Mouse (Mus musculus) heart, embryonic 10.5 days (tissue): ENCODE measurements around the gene Arhgap6. TPM values are rescaled to one million over a fixed set of nuclear protein-coding genes. Genes with fewer than 3 reads are reported as not detected.
A peak's percentile ranks its signal among the peaks of the same experiment; 100 is the strongest.

Source experiments
- DNase-seq: peaks from one replicate; pipeline ENCODE4 v3.0.0-alpha.2; 2017; ENCODE audit warnings: low spot score
- H3K27ac ChIP-seq: fragments of 300-500 bp; sonication (generic); 2 replicates; pipeline ENCODE4 v1.5.1; 2016; ENCODE audit warnings: mild to moderate bottlenecking
- H3K27me3 ChIP-seq: fragments of 300-500 bp; sonication (generic); 2 replicates; pipeline ENCODE4 v1.6.1; 2016; ENCODE audit warnings: mild to moderate bottlenecking; ENCODE audit not compliant: poor library complexity, insufficient read depth, severe bottlenecking
- H3K36me3 ChIP-seq: fragments of 300-500 bp; sonication (generic); 2 replicates; pipeline ENCODE4 v1.6.1; 2016; ENCODE audit warnings: mild to moderate bottlenecking, moderate library complexity
- H3K4me1 ChIP-seq: fragments of 300-500 bp; sonication (generic); 2 replicates; pipeline ENCODE4 v1.6.1; 2016; ENCODE audit warnings: mild to moderate bottlenecking
- H3K4me3 ChIP-seq: fragments of 300-500 bp; sonication (generic); 2 replicates; pipeline ENCODE4 v1.5.1; 2016; ENCODE audit warnings: mild to moderate bottlenecking, moderate library complexity
- H3K9me3 ChIP-seq: fragments of 300-500 bp; sonication (generic); 2 replicates; pipeline ENCODE4 v1.6.1; 2016; ENCODE audit warnings: mild to moderate bottlenecking, moderate library complexity
- WGBS: fragments of 180-500 bp; shearing (Covaris S2); methylation state at CpG from one replicate; pipeline ENCODE4 v1.1.7; 2016; 5-methylcytosine and 5-hydroxymethylcytosine counted together
- polyA plus RNA-seq: library from polyadenylated mRNA; unstranded; fragments of >200 nt; fragmentation: Nextera tagmentation; extraction: Ambion mirVana; gene quantifications from 2 replicates; pipeline ENCODE4 v1.2.1, GENCODE M21; 2016

Arhgap6 gene
- polyA plus RNA-seq, 1 experiment from 2014 or later = 7.2 TPM

DNA sequence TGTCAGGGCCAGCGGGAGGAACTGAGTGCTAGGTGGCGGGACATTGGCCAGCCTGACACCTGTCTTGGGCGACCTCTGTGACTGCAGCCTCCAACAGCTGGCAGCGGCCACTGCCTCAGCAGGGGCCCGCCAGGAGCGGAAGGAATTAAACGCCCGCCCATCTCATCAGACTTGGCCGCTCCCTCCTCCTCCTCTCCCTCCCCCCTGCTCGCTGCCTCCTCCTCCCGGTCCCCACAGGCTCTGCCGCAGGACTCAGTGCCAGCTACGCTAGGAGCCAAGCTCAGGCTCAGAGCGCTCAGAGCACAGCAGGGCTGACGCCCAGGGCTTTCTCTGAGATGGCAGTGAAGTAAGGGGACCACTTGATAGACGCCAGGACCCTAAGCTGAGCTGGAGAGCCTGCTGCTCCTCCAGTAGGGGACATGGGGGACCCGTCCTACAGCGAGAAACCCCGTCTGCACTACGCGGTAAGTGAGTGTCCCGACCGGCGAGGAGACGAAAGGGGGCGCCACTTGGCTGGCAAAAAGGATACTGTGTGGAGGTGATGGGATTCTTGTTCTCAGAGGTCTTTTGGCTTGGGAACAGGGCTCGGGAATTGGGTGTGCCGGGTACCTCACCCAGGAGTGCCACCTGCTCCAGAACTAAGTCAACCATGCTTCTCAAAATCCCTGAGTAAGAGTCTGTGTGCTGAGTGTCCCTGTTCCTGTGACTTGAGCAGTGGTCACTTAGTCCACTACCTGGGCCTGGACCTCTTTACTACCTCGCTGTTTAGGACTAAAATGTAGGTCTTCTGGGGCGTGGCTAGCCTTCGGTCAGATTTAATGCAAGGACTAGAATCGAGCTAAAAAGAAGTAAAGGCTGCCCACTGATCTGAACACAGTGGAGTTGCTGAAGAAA is 241.8 kb downstream of the Arhgap6 start:
- H3K27ac ChIP-seq = peak overlapping the region; percentile 73; the same call in 1 of the 2 replicates
- no peaks in the 10 kb centered on the region for H3K9me3 ChIP-seq

DNA sequence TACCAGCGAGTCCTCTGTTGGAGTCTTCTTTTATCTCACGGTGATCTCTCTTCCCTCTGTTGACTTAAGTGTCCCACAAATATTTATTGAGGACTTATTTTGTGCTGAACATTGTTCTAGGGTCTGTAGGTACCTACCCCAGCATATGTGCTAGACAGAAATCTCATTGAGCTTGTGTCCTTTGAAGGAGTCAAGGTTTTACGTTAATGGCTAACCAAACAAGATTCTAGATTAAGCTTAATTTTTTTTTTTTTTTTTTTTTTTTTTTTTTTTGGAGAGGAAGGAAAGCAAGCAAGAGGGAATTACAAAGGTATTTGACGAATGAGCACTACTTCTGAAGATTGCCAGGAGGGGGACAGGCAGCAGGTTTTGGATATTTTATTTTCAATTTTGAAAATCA is 242.5 kb downstream of the Arhgap6 start:
- H3K9me3 ChIP-seq = no peaks in the 10 kb centered on the region
- no peaks in the 10 kb centered on the region for H3K36me3 ChIP-seq
- peaks cover 16% of the 10 kb centered on the region; the same call in 1 of the 2 replicates for H3K27me3 ChIP-seq
- no peak overlapping the region for H3K27ac ChIP-seq
- DNase-seq = no peak
- H3K4me1 ChIP-seq = no peaks in the 10 kb centered on the region
- WGBS = 57% methylated on average over 4 of the region's 4 CpGs
- no peak overlapping the region; the same call in 1 of the 2 replicates for H3K4me3 ChIP-seq

More for the DNA sequence above, 241.8 kb downstream of the Arhgap6 start:
- 16% methylated on average over 29 of the region's 32 CpGs for WGBS
- peak; percentile 83 for DNase-seq
- Histone ChIP-seq H3K36me3 (no peaks in the 10 kb centered on the region), H3K27me3 (peaks cover 16% of the 10 kb centered on the region; the same call in 1 of the 2 replicates), H3K4me1 (no peaks in the 10 kb centered on the region), H3K4me3 (peak overlapping the region; percentile 59)

DNA sequence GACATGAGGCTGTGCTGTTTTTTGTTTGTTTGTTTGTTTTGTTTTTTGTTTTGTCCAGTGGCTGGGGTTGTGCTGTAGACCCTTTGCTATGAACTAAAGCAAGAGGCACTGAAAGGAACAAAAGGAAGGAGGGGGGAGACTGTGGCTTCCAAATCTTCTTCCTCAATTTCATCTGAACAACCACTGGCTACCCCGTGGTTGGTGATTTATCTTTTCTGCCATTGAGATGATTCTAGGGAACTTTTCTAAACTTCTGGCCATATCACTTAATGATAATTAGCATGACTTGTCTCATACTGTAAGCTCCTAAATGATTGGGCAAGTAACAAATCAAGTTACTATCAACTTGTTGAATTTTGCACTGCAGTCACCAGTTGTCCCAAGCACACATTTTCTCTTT is 249.0 kb downstream of the Arhgap6 start:
- H3K36me3 ChIP-seq = no peaks in the 10 kb centered on the region
- H3K4me3 ChIP-seq = no peak overlapping the region
- DNase-seq = no peak
- H3K4me1 ChIP-seq = no peaks in the 10 kb centered on the region
- 65% methylated on average over 1 of the region's 1 CpGs for WGBS
- no peak overlapping the region for H3K27ac ChIP-seq
- H3K27me3 ChIP-seq = no peaks in the 10 kb centered on the region
- H3K9me3 ChIP-seq = no peaks in the 10 kb centered on the region

DNA sequence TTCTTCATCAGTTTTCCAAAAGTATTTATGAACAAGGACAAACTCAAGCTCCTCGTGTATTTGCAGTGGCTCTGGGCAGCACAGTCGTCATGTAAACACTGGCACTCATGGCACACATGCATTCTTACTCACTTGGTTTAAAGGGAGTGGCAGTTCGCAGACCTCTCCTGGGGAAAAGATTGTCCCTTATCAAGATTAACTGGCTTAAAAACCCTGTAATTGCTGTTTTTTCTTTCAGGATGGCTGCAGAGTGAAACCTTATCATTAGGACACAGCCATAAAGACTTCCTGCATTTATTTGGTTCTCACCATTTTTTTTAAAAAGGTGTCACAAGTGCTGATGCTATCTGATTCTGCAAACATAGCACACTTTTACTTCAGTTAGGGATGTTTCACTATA is 252.7 kb downstream of the Arhgap6 start:
- no peak for DNase-seq
- no peaks in the 10 kb centered on the region for H3K36me3 ChIP-seq
- H3K27me3 ChIP-seq = no peaks in the 10 kb centered on the region
- no peak overlapping the region for H3K4me3 ChIP-seq
- no peaks in the 10 kb centered on the region for H3K9me3 ChIP-seq
- 36% methylated on average over 3 of the region's 3 CpGs for WGBS
- no peak overlapping the region for H3K27ac ChIP-seq
- H3K4me1 ChIP-seq = no peaks in the 10 kb centered on the region

DNA sequence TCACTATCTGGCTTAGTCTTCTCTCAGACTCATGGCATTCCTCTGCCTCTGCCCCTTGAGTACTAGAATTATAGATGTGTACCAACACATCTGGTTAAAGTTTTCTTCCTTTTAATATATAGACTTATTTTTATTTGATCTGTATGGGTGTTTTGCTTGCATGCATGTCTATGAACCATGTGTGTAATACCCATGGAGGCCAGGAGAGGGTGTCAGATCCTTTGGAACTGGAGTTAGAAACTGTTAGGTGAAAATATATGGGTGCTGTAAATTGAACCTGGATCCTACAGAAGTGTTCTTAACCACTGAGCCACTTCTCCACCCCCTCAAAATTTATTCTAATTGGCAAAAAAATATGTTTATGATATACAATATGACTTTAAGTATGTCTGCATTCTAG is 254.7 kb downstream of the Arhgap6 start:
- H3K27ac ChIP-seq = no peak overlapping the region
- H3K36me3 ChIP-seq = no peaks in the 10 kb centered on the region
- no peak for DNase-seq
- H3K27me3 ChIP-seq = no peaks in the 10 kb centered on the region; the same call in 1 of the 2 replicates
- peaks cover 4% of the 10 kb centered on the region; the same call in 1 of the 2 replicates for H3K4me1 ChIP-seq
- no peak overlapping the region for H3K4me3 ChIP-seq
- H3K9me3 ChIP-seq = no peaks in the 10 kb centered on the region

DNA sequence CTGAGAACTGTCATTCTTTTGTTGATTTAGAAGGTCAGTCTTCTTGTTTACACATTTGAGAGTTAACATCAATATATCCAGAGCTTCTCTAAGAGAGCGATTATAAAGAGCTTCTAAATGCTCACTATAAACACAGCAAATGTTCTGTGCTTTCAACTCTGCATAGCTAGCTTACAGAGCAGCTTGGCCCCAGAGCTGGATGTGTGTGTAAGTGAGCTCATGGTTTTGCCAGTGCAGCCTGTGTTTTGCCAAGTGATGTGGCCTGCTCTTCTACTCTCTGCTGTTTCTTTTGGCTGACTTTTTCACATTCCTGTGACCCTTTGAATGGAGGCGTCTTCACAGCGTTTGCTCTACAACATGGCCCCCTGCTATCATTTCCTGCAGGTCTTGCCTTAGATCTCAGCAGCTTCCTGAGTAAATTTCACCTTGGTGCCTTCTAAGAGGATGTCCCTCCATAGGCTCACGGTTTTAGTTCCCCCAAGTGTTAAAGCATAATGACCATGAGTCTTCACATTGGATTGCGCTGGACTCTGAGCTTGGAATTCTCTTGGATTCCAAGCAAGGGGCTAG is 259.1 kb downstream of the Arhgap6 start:
- H3K4me3 ChIP-seq = no peak overlapping the region
- no peaks in the 10 kb centered on the region for H3K9me3 ChIP-seq
- no peaks in the 10 kb centered on the region; the same call in 1 of the 2 replicates for H3K27me3 ChIP-seq
- no peaks in the 10 kb centered on the region for H3K36me3 ChIP-seq
- H3K27ac ChIP-seq = no peak overlapping the region; the same call in 1 of the 2 replicates
- DNase-seq = no peak
- 31% methylated on average over 5 of the region's 5 CpGs for WGBS
- peaks cover 4% of the 10 kb centered on the region; the same call in 1 of the 2 replicates for H3K4me1 ChIP-seq

DNA sequence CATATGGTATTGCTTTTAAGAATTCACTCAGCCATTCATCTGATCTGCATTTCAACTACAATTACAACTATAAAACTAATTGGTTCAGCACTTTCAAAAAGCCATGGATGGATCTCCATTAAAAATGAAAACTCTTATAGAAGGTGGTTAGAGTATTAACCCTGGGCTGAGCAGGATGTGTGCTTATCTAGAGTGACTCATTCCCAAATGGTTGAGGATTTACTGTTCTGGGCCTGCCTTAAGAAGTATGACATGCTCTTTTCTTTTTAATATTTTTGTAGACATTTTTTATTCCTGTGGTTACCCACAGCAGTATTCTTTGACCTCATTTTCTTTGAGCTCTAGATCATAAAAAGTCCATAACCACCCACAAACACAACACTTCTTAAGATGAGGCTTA is 267.7 kb downstream of the Arhgap6 start:
- H3K9me3 ChIP-seq = no peaks in the 10 kb centered on the region
- H3K36me3 ChIP-seq = no peaks in the 10 kb centered on the region
- no peak for DNase-seq
- H3K27me3 ChIP-seq = no peaks in the 10 kb centered on the region
- no peak overlapping the region for H3K4me3 ChIP-seq
- no peaks in the 10 kb centered on the region for H3K4me1 ChIP-seq
- no peak overlapping the region for H3K27ac ChIP-seq

DNA sequence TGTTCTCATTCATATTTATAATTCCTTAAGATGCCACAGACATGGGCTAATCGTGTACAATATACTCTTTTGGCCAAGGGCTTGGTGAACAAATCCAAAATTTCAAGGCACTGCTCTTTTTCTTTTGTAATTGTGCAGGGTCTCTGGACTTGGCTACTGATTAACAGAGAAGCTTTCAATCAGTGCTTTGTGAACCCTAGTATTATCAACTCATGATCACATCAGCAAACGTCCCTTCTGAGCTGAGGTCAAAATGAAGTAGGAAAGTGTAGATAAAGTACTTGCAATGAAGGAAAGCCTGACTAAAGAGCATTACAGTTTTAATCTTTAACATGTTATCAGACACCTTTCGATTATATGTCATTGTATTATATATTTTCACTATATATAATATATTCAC is 270.4 kb downstream of the Arhgap6 start:
- no peaks in the 10 kb centered on the region for H3K4me1 ChIP-seq
- H3K27ac ChIP-seq = no peak overlapping the region
- H3K9me3 ChIP-seq = no peaks in the 10 kb centered on the region
- no peak overlapping the region for H3K4me3 ChIP-seq
- WGBS = 55% methylated on average over 3 of the region's 3 CpGs
- H3K27me3 ChIP-seq = no peaks in the 10 kb centered on the region
- DNase-seq = no peak
- H3K36me3 ChIP-seq = no peaks in the 10 kb centered on the region

DNA sequence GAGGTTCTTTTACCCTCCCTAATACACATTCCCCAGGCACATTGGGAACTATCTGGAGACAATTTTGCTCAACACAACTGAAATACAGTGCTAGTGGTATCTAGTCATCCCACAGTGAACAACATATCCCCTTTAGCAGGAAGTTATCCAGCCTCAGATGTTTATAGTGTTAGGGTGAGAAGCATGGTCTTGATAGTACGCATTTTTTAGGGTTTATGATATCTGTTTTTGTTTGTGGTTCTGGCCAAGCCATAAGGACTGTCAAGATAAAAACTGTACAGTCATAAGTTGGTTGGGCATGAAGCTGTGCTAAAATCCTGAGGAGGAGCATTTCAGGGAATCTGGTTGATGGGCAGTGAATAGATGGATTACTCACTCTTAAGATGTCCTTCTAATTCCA is 271.0 kb downstream of the Arhgap6 start:
- no peaks in the 10 kb centered on the region for H3K36me3 ChIP-seq
- H3K27me3 ChIP-seq = no peaks in the 10 kb centered on the region
- no peaks in the 10 kb centered on the region for H3K9me3 ChIP-seq
- H3K27ac ChIP-seq = no peak overlapping the region
- DNase-seq = no peak
- H3K4me1 ChIP-seq = no peaks in the 10 kb centered on the region
- 78% methylated on average over 1 of the region's 1 CpGs for WGBS
- no peak overlapping the region for H3K4me3 ChIP-seq

DNA sequence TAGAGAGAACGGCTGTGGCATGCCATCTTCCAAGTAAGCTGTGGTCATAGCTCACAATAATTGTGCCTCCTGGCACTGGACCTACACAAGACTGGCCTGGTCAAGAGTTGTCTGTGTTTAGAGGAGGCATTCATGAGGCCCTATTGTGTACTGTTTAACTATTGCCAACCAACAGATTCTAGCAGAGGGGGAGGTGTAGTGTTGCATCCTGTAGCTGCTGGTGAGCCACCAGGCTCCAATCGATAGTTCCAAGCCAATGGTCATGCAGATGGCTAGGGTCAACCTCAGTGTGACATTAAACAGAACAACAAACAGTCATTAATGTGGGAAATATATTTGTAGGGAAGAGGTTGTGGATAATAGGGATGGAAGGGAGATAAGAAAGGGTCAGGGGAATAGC is 280.1 kb downstream of the Arhgap6 start:
- Histone ChIP-seq H3K36me3 (no peaks in the 10 kb centered on the region), H3K9me3 (no peaks in the 10 kb centered on the region), H3K4me3 (no peak overlapping the region), H3K4me1 (no peaks in the 10 kb centered on the region), H3K27ac (no peak overlapping the region), H3K27me3 (no peaks in the 10 kb centered on the region; the same call in 1 of the 2 replicates)
- no peak for DNase-seq
- WGBS = 73% methylated on average over 2 of the region's 2 CpGs

DNA sequence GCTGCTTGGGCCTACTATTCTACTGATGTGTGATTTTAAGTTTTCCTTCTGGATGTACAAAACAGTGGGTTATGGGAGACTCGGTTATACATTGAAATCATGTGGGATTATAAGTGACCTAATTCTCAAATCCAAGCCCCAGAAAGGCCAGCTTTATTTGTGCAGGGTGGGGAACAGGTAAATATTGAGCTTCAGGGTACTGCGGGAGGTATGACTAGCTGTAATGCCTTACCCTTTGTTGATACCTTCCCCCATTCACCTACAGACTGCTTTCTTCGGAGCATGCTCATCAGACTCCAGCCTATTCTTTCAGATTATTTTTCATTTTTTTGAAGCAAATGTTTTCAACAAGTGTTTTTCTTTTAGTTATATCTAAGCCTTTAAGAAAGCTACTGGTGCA is 286.7 kb downstream of the Arhgap6 start:
- Histone ChIP-seq H3K9me3 (no peaks in the 10 kb centered on the region), H3K27ac (no peak overlapping the region), H3K36me3 (no peaks in the 10 kb centered on the region), H3K4me3 (no peak overlapping the region), H3K4me1 (no peaks in the 10 kb centered on the region), H3K27me3 (no peaks in the 10 kb centered on the region; the same call in 1 of the 2 replicates)
- WGBS = 83% methylated on average over 3 of the region's 3 CpGs
- no peak for DNase-seq

DNA sequence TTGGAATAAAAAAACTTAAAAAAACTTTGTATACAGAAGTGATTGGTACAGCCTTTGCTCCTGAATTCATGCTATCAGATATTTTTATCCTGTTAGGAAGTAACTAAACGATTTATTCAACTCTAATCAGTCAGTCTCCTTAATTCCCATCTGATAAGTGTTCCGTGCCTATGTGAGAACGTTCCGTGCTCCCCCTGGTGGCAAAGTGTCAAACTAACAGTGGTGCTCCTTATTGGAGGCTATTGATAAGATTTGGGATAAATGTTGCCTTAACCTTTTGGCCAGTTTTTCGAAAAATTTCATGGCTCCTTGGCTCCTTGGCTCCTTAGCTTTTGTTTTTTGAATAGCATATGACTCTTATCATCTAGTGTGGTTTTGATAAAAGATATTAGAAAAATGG is 291.0 kb downstream of the Arhgap6 start:
- H3K27me3 ChIP-seq = no peaks in the 10 kb centered on the region
- no peaks in the 10 kb centered on the region for H3K4me1 ChIP-seq
- no peak for DNase-seq
- no peak overlapping the region for H3K27ac ChIP-seq
- no peaks in the 10 kb centered on the region for H3K9me3 ChIP-seq
- no peak overlapping the region for H3K4me3 ChIP-seq
- no peaks in the 10 kb centered on the region for H3K36me3 ChIP-seq
- WGBS = 16% methylated on average over 5 of the region's 5 CpGs

DNA sequence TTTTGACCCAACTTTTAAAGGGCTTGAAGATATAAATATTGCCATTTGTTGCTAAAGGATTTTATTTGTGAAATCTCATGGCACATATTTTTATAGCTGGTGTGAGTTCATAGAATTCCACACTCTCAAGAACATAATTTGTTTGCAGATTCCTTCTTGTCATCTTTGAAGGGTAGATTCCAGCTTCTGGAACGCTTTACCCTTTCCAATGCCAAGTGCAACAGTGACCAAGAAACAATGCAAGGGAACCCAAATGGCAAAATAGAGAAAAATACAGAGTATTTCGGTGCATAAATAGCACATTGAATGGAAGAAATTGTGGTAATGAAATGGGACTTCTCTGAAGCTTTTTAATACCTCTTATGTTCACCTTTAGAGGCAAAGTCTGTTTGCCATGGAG is 294.3 kb downstream of the Arhgap6 start:
- H3K36me3 ChIP-seq = no peaks in the 10 kb centered on the region
- no peaks in the 10 kb centered on the region for H3K9me3 ChIP-seq
- WGBS = 76% methylated on average over 2 of the region's 2 CpGs
- no peak for DNase-seq
- no peaks in the 10 kb centered on the region for H3K27me3 ChIP-seq
- no peak overlapping the region for H3K4me3 ChIP-seq
- no peaks in the 10 kb centered on the region for H3K4me1 ChIP-seq
- H3K27ac ChIP-seq = no peak overlapping the region
